Mouse (Mus musculus): ENCODE data around the gene Arpc4.

Gene Arpc4

DNA sequence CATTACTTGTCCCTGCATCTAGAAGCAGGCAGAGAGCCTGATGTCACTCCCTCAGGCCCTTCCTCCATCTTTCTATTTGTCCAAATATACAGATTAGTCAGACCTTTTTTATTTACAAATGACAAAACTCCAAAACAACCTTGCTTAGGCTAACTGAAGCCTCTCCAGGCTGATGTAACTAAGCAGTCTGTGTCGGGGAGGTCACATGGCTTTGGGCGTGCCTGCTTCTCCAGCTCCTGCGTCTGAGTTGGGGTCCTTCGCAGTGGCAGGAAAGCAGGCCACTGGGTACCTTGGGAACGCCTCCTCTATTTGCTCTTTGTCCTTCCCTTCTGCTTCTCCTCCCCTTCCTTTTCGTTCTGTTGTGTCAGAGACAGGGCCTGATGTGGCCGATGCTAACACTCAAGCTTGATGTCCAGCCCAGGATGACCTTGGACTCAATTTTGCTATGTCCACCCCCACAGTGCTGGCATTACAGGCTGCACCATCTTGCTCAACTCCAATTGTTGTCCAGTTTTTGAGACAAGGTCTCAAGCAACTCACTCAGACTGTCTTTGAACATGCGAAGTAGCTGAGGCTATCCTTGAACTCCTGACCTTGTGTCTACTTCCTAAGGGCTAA, 13.3 kb upstream of the Arpc4 start:
- DNase-seq (ENCODE audit: low read depth in 2 of 2, low spot score in 2 of 2): no peak

- no peak for DNase-seq (ENCODE audit: low read depth in 2 of 2, low spot score in 2 of 2)
Measured at GRCm38 (mm10) chr6:113366639-113367038, 11.3 kb upstream of the Arpc4 start.

DNA sequence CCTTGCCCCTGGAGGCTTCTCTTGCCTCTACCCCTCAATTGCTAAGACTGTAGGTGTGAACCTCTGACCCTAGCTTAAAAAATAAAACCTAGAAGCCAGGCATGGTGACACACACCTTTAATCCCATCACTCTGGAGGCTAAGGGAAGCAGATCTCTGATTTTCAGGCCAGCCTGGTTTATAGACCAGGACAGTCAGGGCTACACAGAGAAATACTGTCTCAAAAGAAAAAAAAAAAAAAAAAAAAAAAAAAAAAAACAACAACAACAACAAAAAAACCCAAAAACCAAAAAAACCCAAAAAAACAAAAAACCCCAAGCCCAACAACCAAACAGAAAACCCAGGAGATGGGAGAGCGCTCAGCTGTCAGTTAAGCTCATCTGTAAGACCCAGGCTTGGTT, 10.3 kb upstream of the Arpc4 start:
- DNase-seq (ENCODE audit: low read depth in 2 of 2, low spot score in 2 of 2): no peak

- DNase-seq (ENCODE audit: low read depth in 2 of 2, low spot score in 2 of 2): no peak
Measured at GRCm38 (mm10) chr6:113368124-113368523, 9.8 kb upstream of the Arpc4 start.

DNA sequence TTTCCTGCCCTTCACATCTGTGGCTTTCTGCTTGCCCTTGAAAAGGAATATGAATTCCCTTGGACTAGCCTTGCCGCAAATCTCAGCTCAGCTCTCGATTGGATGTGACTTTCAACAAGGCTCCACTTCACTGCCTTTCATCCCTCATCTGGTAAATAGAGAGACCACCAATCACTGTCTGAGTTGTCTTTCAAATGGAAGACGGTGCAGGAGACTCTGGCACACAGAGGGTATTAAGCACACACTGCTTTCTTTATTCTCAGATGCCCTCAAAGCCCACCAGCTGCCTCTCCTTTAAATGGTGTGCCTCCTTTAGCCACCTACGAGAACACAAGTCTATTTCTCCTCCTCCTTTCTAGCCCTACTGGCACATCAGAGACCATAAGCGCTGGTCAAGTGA, 9.3 kb upstream of the Arpc4 start:
- DNase-seq (ENCODE audit: low read depth in 2 of 2, low spot score in 2 of 2): no peak

- DNase-seq (ENCODE audit: low read depth in 2 of 2, low spot score in 2 of 2): no peak
Measured at GRCm38 (mm10) chr6:113370194-113370929, 7.6 kb upstream of the Arpc4 start.

GRCm38 (mm10) chr6:113373491-113373890, 4.4 kb upstream of the Arpc4 start:
- no peak for DNase-seq (ENCODE audit: low read depth in 2 of 2, low spot score in 2 of 2)

- no peak for DNase-seq (ENCODE audit: low read depth in 2 of 2, low spot score in 2 of 2)
Measured at GRCm38 (mm10) chr6:113377172-113377495, 781 bp upstream of the Arpc4 start.

DNA sequence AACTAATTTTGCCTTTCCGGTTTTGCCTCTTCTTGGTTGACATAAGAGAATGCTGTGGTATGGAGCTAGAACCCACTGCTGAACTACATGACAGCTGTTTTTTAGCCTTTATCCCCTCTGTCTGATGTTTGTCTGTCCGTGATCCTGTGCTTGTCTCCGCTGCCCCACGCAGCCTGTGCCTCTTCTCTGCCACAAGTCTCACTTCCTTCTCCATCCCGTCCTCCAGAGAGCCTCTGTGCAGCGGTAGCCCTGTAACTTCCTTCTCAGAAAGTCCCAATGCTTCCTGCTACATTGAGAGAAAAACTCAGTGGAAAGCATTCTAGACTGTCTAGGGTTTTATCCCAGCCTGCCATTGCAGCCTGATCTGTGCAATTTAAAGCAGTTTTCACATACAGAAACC, 1.3 kb downstream of the Arpc4 start:
- DNase-seq (ENCODE audit: low read depth in 2 of 2, low spot score in 2 of 2): no peak

DNA sequence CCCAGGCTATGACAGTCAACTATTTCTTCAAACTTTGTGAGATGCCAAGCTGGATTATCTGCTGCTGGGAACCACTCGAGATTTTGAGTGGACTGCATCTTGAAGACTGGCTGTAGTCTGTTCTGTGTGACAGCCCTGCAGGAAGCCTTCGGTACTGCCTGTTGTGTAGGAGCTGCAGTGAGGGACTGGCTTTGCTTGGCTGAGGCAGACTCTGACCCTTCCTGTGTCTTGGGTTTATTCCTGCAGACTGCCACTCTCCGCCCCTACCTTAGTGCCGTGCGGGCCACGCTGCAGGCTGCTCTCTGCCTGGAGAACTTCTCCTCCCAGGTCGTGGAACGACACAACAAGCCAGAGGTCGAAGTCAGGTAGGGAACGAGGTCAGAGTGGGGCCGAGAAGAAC, 2.6 kb downstream of the Arpc4 start:
- no peak for DNase-seq (ENCODE audit: low read depth in 2 of 2, low spot score in 2 of 2)

GRCm38 (mm10) chr6:113384351-113384927, 6.5 kb downstream of the Arpc4 start:
- no peak for DNase-seq (ENCODE audit: low read depth in 2 of 2, low spot score in 2 of 2)

DNA sequence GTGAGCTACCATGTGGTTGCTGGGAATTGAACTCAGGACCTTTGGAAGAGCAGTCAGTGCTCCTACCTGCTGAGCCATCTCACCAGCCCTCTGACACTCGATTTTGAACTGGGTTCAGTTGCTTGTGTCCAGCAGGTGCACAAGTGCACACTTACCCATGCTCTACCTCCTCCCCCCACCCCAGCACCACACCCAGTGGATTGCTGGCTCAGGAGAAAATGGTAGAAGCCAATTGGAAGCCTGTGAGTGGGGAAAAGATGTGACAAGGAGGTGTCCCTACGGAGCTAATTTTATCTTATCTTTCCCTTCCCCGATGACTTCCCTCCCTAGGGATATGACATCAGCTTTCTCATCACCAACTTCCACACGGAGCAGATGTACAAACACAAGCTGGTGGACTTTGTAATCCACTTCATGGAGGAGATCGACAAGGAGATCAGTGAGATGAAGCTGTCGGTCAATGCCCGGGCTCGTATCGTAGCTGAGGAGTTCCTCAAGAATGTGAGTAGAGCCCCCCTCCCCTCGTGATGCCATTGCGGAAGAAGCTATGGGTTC, 7.3 kb downstream of the Arpc4 start:
- no peak for DNase-seq (ENCODE audit: low read depth in 2 of 2, low spot score in 2 of 2)

DNA sequence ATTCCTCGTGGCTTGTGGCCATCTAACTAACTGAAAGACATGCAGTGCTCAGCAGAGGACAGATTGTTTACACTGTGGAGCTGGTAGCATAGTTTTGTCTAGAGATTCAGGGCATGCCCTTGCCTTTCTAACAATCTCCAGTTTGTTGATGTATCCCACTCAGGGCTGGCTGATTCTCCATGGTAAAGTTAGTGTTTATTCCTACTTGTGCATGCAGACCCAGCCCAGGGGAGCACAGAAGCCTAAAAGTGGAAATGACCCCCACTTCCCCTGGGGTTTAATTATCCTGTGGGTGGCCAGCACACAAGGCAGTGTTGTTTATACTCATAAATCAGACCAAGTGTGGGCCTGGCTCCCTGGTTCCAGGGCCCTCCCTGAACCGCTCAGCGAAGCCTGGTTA, 8.1 kb downstream of the Arpc4 start:
- no peak for DNase-seq (ENCODE audit: low read depth in 2 of 2, low spot score in 2 of 2)

GRCm38 (mm10) chr6:113388960-113389359, 11.0 kb downstream of the Arpc4 start, which contains the start of gene Ttll3:
TSS of gene Ttll3 (plus strand) at chr6:113389260.
- no peak for DNase-seq (ENCODE audit: low read depth in 2 of 2, low spot score in 2 of 2)

DNA sequence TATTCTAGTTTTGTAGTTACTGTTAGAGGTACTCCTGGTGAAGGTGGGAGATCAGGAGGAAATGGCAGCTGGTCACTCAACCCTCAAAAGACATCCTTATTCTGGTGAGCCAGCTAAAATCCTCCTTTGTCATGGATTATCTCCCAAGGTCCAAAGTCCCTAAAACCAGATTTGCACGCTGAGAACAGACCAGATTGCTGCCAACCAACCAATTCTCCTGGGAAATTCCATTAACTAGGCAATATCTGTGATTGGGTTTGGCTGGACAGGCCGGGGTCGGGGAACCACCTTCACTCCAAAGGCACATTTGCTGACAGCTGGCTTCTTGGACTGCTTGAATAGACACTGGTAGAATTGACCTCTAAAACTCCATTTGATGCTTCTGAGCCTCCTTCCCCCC, 12.8 kb downstream of the Arpc4 start:
- no peak for DNase-seq (ENCODE audit: low read depth in 2 of 2, low spot score in 2 of 2)

- no peak for DNase-seq (ENCODE audit: low read depth in 2 of 2, low spot score in 2 of 2)
Measured at GRCm38 (mm10) chr6:113392015-113392386, 14.1 kb downstream of the Arpc4 start.

- DNase-seq (ENCODE audit: low read depth in 2 of 2, low spot score in 2 of 2): no peak
Measured at GRCm38 (mm10) chr6:113392387-113393071, 14.6 kb downstream of the Arpc4 start.

GRCm38 (mm10) chr6:113393951-113394350, 16.0 kb downstream of the Arpc4 start:
- no peak for DNase-seq (ENCODE audit: low read depth in 2 of 2, low spot score in 2 of 2)

- no peak for DNase-seq (ENCODE audit: low read depth in 2 of 2, low spot score in 2 of 2)
Measured at GRCm38 (mm10) chr6:113394811-113395210, 16.9 kb downstream of the Arpc4 start.

DNA sequence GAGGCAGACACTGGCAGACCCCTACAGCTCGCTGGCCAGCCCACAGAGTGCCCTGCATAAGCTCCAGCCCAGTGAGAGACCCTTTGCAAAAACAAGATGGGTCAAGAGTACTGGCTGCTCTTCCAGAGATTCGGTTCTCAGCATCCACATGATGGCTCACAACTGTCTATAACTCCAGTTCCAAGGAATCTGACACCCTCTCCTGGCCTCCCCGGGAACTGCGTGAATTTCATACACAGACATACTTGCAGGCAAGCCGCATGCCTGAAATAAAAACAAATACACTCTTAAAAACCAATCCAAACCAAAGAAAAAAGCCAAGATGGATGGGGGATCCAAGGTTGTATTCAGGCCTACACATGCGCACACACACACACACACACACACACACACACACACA, 17.6 kb downstream of the Arpc4 start:
- no peak for DNase-seq (ENCODE audit: low read depth in 2 of 2, low spot score in 2 of 2)

DNA sequence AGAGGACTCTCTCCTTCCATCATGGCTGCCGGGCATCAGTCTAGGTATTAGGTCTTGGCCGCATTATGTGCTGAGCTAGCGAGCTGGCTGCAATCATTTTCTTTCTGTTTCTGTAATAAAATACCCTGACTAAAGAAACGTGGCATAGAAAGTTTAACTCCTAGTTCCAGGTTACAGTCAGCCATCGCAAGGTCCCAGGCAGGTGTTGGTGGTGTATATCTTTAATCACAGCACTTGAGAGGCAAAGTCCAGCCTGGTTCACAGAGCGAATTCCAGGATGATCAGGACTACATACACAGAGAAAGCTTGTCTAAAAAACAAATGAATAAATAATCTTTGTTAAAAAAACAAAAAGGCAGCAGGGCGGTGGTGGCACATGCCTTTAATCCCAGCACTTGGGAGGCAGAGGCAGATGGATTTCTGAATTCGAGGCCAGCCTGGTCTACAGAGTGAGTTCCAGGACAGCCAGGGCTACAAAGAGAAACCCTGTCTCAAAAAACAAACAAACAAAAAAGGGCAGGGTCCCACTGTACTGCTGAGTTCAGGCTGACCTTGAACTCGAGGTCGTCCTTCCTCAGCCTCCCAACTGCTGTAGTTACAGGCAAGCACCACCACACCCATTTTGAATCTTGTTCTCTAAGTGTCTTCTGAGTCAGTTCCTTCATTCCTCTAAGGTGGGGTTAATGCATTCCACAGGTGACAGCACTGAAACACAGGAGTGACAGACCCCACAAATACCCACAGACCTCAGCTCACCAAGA, 18.5 kb downstream of the Arpc4 start:
- DNase-seq (ENCODE audit: low read depth in 2 of 2, low spot score in 2 of 2): no peak
